Mouse (Mus musculus) spleen, adult 2 months (tissue): Measurements from ENCODE around the gene Slc43a2.

Source experiments
- CTCF ChIP-seq: fragments of 200-500 bp; IDR thresholded peaks from 2 replicates; pipeline ENCODE4 v1.5.1; 2011; ENCODE audit warnings: mild to moderate bottlenecking, inconsistent platforms; ENCODE audit not compliant: insufficient read depth, insufficient read length, insufficient replicate concordance; ENCODE audit errors: extremely low read depth
- POLR2A ChIP-seq: fragments of 200-500 bp; IDR thresholded peaks from 2 replicates; pipeline ENCODE4 v1.6.1; 2011; ENCODE audit warnings: low read depth, low read length, inconsistent platforms

DNA sequence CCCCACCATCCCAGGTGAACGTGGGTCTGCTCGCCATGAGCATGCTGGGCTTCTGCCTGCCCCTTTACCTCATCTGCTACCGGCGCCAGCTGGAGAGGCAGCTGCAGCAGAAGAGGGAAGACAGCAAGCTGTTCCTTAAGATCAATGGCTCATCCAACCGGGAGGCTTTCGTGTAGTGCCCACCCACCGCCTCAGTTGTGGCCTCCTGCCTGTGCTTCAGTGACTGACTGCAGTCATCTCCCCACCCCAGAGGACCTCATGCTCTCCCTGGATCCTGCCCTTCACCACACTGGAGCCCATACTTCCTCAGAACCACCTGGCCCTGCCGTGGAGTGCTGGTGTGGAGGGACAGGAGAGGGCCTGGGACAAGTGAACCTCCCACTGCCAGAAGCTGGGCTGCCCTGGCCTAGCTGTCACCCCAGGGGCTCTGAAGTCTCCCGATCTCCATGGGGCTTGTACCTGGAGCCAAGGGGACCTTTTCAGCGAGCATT lies 40.9 kb downstream of the Slc43a2 start:
- TF ChIP-seq CTCF, result no peak
- TF ChIP-seq POLR2A, result no peak
